ENCODE assay signal across 8 mouse cellular contexts in genomic region chr5:21185764-21186685, GRCm38 (mm10). TPM values are rescaled to one million over a fixed set of nuclear protein-coding genes. Genes with fewer than 3 reads are reported as not detected.
A peak's percentile ranks its signal among the peaks of the same experiment; 100 is the strongest.
DNase-seq lines count a peak whose midpoint lies in the region; ATAC-seq lines count a peak whose summit lies in the region.

Gsap (plus strand) TSS chr5:21186255.

- peaks cover 6% of the 10 kb centered on the region; the same call in 1 of the 2 replicates for H3K4me1 ChIP-seq in hindbrain, embryonic 12.5 days

- no peaks in the 10 kb centered on the region for H3K36me3 ChIP-seq in hindbrain, embryonic 12.5 days
- no peaks in the 10 kb centered on the region for H3K36me3 ChIP-seq in macrophage (ENCODE audit: inconsistent target)

- peak; percentile 91 for ATAC-seq in hindbrain, embryonic 12.5 days (ENCODE audit: low FRiP score)

- DNase-seq in NIH3T3 (ENCODE audit: low read depth) = peak; percentile 89
- peak; percentile 60 for DNase-seq in cerebellum, adult 9-10 months
- DNase-seq in frontal cortex, adult 2 months (ENCODE audit: extremely low spot score in 1 of 2, low spot score in 1 of 2) = peak in 1 of 2 experiments; percentile 48
- peak; percentile 36 to 55 for DNase-seq in layer of hippocampus, postnatal 36 days
- DNase-seq in retina, postnatal 1 day = peak; percentile 77
- DNase-seq in thymus, postnatal 4 days = peak; percentile 65

- H3K79me2 ChIP-seq in macrophage (ENCODE audit: inconsistent target) = peaks cover 32% of the 10 kb centered on the region

- peak within 1 kb of the TSS; percentile 91 for H3K4me2 ChIP-seq in hindbrain, embryonic 12.5 days (replicated peaks)

- 0 out of 2 replicates have a peak, but pooled peaks cover 3% of the 10 kb centered on the region for H3K9me3 ChIP-seq in hindbrain, embryonic 12.5 days (replicated peaks)

- peak within 1 kb of the TSS; percentile 69 for H3K9ac ChIP-seq in hindbrain, embryonic 12.5 days

- H3K27ac ChIP-seq in hindbrain, embryonic 12.5 days = no peak within 1 kb of the TSS
- H3K27ac ChIP-seq in macrophage = peak within 1 kb of the TSS; percentile 56

- 4% methylated on average over 42 of the region's 43 CpGs for WGBS in hindbrain, embryonic 12.5 days
- 6% methylated on average over 43 of the region's 43 CpGs for WGBS in macrophage (ENCODE audit: missing documents)

- peak within 1 kb of the TSS; percentile 51 for H3K4me3 ChIP-seq in hindbrain, embryonic 12.5 days
- H3K4me3 ChIP-seq in macrophage (ENCODE audit: inconsistent target) = peak within 1 kb of the TSS; percentile 70

- no peaks in the 10 kb centered on the region for H3K27me3 ChIP-seq in hindbrain, embryonic 12.5 days

RNA-seq across cellular contexts. Expression of gene Gsap, which starts in this region (rescaled TPM):
- polyA plus RNA-seq in frontal cortex, adult 2 months (2012; rRNA removed) = 15.6 and 17.7 TPM in 2 replicates
- polyA plus RNA-seq in hindbrain, embryonic 12.5 days (2016; fragmentation: Nextera tagmentation; extraction: Ambion mirVana) = 3.8 and 4.0 TPM in 2 replicates
- total RNA-seq in layer of hippocampus, postnatal 36 days (2021) = 1 to 10 TPM; 7.6 to 8.6 TPM
- total RNA-seq in macrophage (2018; cell fraction: chromatin; rRNA removed) = 100 to 1,000 TPM in 21 of 26 experiments, 10 to 100 TPM in 5; 66.6 to 682 (median 239) TPM
- 10 to 100 TPM in 17 of 26 experiments, 1 to 10 TPM in 9; 5.9 to 25.9 (median 13.4) TPM for total RNA-seq in macrophage (2018; cell fraction: cytosol; rRNA removed)
- 100 to 1,000 TPM in 21 of 26 experiments, 10 to 100 TPM in 5; 51.4 to 366 (median 145) TPM for total RNA-seq in macrophage (2018; cell fraction: nucleus; rRNA removed)
- polyA plus RNA-seq in macrophage (2018) = 7.7 to 9.7 TPM (median 9.5 TPM) in 3 replicates
